Mouse (Mus musculus) ES-E14 (cell line): ENCODE measurements around the gene Lnx1. TPM values are rescaled to one million over a fixed set of nuclear protein-coding genes. Genes with fewer than 3 reads are reported as not detected.
A peak's percentile ranks its signal among the peaks of the same experiment; 100 is the strongest.

Experiments
- DNase-seq: peaks from one replicate; pipeline ENCODE4 v3.0.0-alpha.2; 2013; ENCODE audit warnings: low read depth, low spot score
- H3K27ac ChIP-seq: 2 replicates; pipeline ENCODE4 v1.5.1; 2012; ENCODE audit warnings: low read depth, mild to moderate bottlenecking, low read length, moderate library complexity, mixed read lengths; ENCODE audit not compliant: poor library complexity, insufficient read depth, severe bottlenecking
- H3K36me3 ChIP-seq: 2 replicates; pipeline ENCODE4 v1.6.1; 2012; ENCODE audit warnings: mild to moderate bottlenecking, low read length, moderate library complexity, mixed read lengths; ENCODE audit not compliant: control insufficient read depth, poor library complexity, insufficient read depth, severe bottlenecking
- H3K4me1 ChIP-seq, 2 experiments: fragments of 150-350 bp in 1 of 2; sonication (generic) in 1 of 2; 2 replicates each; pipeline ENCODE4 v1.6.1; 2012; ENCODE audit warnings: low read length in 2 of 2, mild to moderate bottlenecking in 1 of 2, mixed read lengths in 1 of 2; ENCODE audit not compliant: control insufficient read depth in 2 of 2, insufficient read depth in 2 of 2, poor library complexity in 1 of 2
- H3K4me3 ChIP-seq, 2 experiments: fragments of 150-350 bp in 1 of 2; sonication (generic) in 1 of 2; 2 replicates each; pipeline ENCODE4 v1.5.1; 2012; ENCODE audit warnings: low read length in 2 of 2, low read depth in 1 of 2, mild to moderate bottlenecking in 1 of 2, mixed read lengths in 1 of 2; ENCODE audit not compliant: insufficient read depth in 1 of 2, poor library complexity in 1 of 2, severe bottlenecking in 1 of 2
- H3K9ac ChIP-seq: 2 replicates; pipeline ENCODE4 v1.6.1; 2012; ENCODE audit warnings: low read depth, mild to moderate bottlenecking, low read length, mixed read lengths; ENCODE audit not compliant: poor library complexity, insufficient read depth, severe bottlenecking
- H3K9me3 ChIP-seq: fragments of 150-350 bp; sonication (generic); 2 replicates; pipeline ENCODE4 v1.6.1; 2012; ENCODE audit warnings: low read depth, mild to moderate bottlenecking, low read length; ENCODE audit not compliant: control insufficient read depth, insufficient read depth
- CHD2 ChIP-seq: IDR thresholded peaks from 2 replicates; pipeline ENCODE4 v1.6.1; 2014; ENCODE audit warnings: mild to moderate bottlenecking, low read depth, low read length, inconsistent platforms
- HCFC1 ChIP-seq: IDR thresholded peaks from 2 replicates; pipeline ENCODE4 v1.6.1; 2012; ENCODE audit warnings: low read length, inconsistent platforms, borderline replicate concordance; ENCODE audit not compliant: insufficient read depth
- MAFK ChIP-seq: IDR thresholded peaks from 2 replicates; pipeline ENCODE4 v1.6.1; 2014; ENCODE audit warnings: mild to moderate bottlenecking, low read depth, low read length, inconsistent platforms; ENCODE audit not compliant: insufficient read depth
- ZC3H11A ChIP-seq: IDR thresholded peaks from 2 replicates; pipeline ENCODE4 v1.6.1; 2012; ENCODE audit warnings: low read depth, mild to moderate bottlenecking, inconsistent platforms, low read length, borderline replicate concordance
- ZNF384 ChIP-seq: IDR thresholded peaks from 2 replicates; pipeline ENCODE4 v1.6.1; 2012; ENCODE audit warnings: low read depth, low read length, inconsistent platforms
- in situ Hi-C, 2 experiments: fragments of 600-800 bp; cut with MboI; formaldehyde crosslinking; loops; one replicate each; pipeline ENCODE4 v1.15.1; 2025; ENCODE audit warnings: low sequenced_read_pairs in 2 of 2, inconsistent platforms in 1 of 2; ENCODE audit not compliant: unreplicated experiment in 2 of 2
- total RNA-seq: library from RNA; depleted of rRNA; stranded (reverse); fragments of 300-350 nt; gene quantifications from 2 replicates; pipeline ENCODE4 v1.2.3, GENCODE M21; 2012

Lnx1 gene
- total RNA-seq, 1 experiment: 0.71 TPM

DNA sequence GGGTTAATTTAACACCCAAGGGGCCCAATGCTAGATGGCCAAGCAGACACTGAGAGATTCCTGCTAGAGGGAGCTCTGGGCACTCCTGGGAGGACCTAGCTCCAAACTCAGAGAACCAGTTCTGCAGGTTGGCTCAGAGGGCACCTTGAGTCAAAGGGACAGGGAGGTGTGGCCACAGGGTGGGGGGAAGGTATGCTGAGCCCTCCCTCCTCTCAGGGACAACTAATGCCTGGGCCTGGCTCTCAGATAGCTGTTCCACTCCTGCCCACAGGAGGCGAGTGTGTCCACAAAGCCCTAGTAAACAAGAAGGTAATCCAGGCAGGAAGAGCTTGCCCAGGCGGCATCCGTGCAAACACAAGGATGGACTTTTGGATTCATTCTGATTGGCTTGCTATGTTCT, 35.6 kb upstream of the Lnx1 start:
- no peak for TF ChIP-seq ZC3H11A
- no peak for TF ChIP-seq ZNF384
- no peak for TF ChIP-seq MAFK
- no peak for TF ChIP-seq CHD2
- no peak for TF ChIP-seq HCFC1
- Histone ChIP-seq H3K4me1 (peaks cover 0 to 15% of the 10 kb centered on the region in 2 experiments; a peak in 3 of 4 replicates), H3K36me3 (no peaks in the 10 kb centered on the region), H3K9me3 (no peaks in the 10 kb centered on the region), H3K4me3 (no peak overlapping the region), H3K9ac (no peak overlapping the region), H3K27ac (no peak overlapping the region)
- in situ Hi-C loops: no loop called here
- peak; percentile 54 for DNase-seq

GRCm38 (mm10) chr5:74733885-74734558, 31.3 kb upstream of the Lnx1 start:
- in situ Hi-C loops: no loop called here
- no peak overlapping the region for H3K9ac ChIP-seq
- H3K4me3 ChIP-seq: peak overlapping the region in 1 of 2 experiments; percentile 28; a peak in 1 of 4 replicates
- TF ChIP-seq MAFK: no peak
- TF ChIP-seq CHD2: no peak
- no peak for TF ChIP-seq ZNF384
- no peak for TF ChIP-seq HCFC1
- no peak for TF ChIP-seq ZC3H11A
- H3K36me3 ChIP-seq: no peaks in the 10 kb centered on the region
- no peaks in the 10 kb centered on the region for H3K9me3 ChIP-seq
- H3K27ac ChIP-seq: no peak overlapping the region
- no peak for DNase-seq
- peaks cover 2 to 13% of the 10 kb centered on the region in 2 experiments for H3K4me1 ChIP-seq

DNA sequence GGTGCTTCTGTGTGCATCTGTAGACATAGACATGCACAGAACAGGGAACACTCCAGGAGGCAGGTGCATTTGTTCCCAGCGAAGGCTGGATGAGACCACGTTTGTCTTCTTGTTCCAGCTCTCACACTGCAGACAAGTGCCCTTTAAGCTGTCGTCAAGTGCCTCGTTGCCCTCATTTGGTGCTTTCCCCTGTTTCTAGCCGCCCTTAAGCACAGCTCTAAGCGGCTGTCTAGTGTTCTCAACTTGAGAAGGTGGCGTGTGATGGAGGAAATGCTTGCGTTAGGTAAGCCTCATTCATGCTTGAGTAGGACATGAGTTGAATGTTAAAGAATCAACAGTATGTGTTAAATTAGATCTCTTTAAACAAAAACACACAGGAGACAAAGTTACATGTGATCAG, 29.9 kb upstream of the Lnx1 start:
- Histone ChIP-seq H3K9ac (no peak overlapping the region), H3K9me3 (no peaks in the 10 kb centered on the region), H3K27ac (no peak overlapping the region), H3K36me3 (no peaks in the 10 kb centered on the region), H3K4me3 (no peak overlapping the region), H3K4me1 (peaks cover 2 to 6% of the 10 kb centered on the region in 2 experiments; a peak in 3 of 4 replicates)
- no peak for DNase-seq
- in situ Hi-C loops: no loop called here
- no peak for TF ChIP-seq MAFK
- no peak for TF ChIP-seq HCFC1
- no peak for TF ChIP-seq ZC3H11A
- TF ChIP-seq CHD2: no peak
- TF ChIP-seq ZNF384: no peak

- H3K4me3 ChIP-seq: no peak overlapping the region
- TF ChIP-seq CHD2 (no peak), HCFC1 (no peak), ZNF384 (no peak), ZC3H11A (no peak), MAFK (no peak)
- no peak overlapping the region for H3K9ac ChIP-seq
- no peak overlapping the region for H3K27ac ChIP-seq
- DNase-seq: no peak
- no peaks in the 10 kb centered on the region for H3K9me3 ChIP-seq
- H3K36me3 ChIP-seq: no peaks in the 10 kb centered on the region
- peaks cover 10 to 13% of the 10 kb centered on the region in 2 experiments; a peak in 3 of 4 replicates for H3K4me1 ChIP-seq
- in situ Hi-C loops: no loop called here
Observed at GRCm38 (mm10) chr5:74730601-74731000, 27.9 kb upstream of the Lnx1 start.
